Mouse (Mus musculus) left cerebral cortex, adult 18-20 months (tissue): ENCODE data around the gene F11r. TPM values are rescaled to one million over a fixed set of nuclear protein-coding genes. Genes with fewer than 3 reads are reported as not detected.
"Not testable (repeated sequence)": the region's sequence is repeated elsewhere in the genome, so short reads cannot be mapped to it uniquely, and the experiment has no call there.

Experiments used
- DNase-seq, 2 experiments: peaks; one replicate each; pipeline ENCODE4 v3.0.0; 2021 to 2022; ENCODE audit warnings: low spot score in 2 of 2, mixed read lengths in 1 of 2
- total RNA-seq, 2 experiments: library from RNA; stranded (reverse); gene quantifications; 2 replicates each; pipeline ENCODE4 v1.2.3; 2021

Gene F11r
- total RNA-seq, 2 experiments from 2014 or later: 4.5 to 5.4 TPM

DNA sequence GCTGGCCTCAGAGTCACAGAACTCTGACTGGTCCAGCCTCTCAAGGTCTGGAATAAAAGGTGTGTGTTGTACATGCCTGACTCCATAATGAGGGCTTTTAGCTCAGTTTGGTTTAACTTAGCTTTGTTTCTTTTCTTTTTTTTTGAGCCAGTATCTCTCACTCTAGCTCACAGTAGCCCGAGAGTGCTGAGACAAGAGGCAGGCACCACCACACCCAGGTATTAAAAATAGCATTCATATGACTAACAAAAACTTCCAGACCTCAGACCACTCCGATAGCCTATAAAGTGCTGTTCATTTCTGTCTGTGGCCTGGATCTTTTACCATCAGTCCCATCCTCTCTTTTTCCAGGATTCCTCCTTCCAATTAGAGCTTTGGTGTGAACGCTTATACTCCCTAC, 32.3 kb downstream of the F11r start:
- no peak for DNase-seq

DNA sequence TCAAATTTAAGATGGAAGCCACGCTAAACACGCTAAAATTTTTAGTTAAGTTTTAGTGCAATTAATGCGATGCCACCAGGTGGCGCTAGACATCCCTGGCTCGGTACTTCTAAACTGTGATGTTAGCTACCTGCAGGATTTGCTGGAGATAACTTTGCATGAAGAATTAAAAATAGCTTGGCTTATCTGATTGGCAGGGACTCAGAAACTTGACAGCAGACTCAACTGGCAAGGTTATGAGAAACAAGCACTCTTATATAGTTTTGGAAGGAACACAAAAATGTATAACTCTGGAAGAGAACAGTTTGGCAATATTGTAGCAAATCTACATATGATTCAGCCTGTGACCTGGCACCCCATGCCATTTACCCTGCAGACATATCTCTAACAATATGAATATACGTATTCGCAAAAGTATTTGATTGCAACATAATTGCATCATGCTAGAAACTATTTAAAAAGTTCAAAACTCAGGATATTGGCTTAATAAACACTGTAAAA, 33.1 kb downstream of the F11r start:
- DNase-seq: peak; percentile 40 to 70

DNA sequence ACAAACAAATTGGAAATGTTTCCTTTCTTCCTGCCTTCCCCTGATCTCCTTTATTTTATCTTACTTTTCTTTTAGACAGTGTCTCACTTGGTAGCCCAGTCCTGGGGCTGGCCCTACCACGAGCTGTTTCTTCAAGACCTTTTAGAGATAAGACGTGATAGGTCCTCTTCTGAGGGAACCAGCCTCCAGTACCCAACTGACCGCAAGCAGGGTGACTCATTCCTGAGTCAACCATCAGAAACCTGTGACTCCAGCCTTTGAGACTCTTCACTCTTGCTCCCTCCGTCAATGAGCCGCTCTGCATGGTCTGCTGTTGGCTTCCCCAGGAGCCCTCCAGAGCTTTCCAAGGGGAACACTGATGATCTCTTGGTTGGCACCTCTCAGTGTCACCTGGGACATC, 33.6 kb downstream of the F11r start:
- DNase-seq: no peak

DNA sequence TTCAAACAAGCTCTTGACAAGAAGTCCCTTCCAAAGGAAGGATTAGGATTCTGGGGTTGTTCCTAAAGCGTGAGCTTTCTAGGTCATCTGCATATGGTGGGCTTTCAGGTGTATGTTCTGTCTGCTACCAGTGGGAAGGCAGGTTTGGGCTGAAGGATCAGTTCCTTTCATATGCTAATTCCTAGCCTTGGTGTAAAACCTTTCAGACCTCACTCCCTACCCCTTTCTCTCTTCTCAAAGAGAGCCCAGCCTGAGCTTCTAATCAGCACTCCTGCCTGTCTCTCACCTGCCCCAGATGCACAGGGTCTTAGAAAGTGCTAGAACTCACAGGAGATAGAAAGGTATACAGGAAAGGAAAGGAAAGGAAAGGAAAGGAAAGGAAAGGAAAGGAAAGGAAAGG, 34.1 kb downstream of the F11r start:
- no peak for DNase-seq

DNA sequence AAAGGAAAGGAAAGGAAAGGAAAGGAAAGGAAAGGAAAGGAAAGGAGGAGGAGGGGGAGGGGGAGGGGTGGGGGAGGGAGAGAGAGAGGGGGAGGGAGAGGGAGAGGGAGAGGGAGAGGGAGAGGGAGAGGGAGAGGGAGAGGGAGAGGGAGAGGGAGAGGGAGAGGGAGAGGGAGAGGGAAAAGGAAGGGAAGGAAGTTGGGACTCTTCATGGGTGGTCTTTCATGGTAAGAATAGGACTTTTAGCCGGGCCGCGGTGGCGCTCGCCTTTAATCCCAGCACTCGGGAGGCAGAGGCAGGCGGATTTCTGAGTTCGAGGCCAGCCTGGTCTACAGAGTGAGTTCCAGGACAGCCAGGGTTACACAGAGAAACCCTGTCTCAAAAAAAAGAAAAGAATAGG, 34.6 kb downstream of the F11r start:
- DNase-seq: not testable (repeated sequence)

DNA sequence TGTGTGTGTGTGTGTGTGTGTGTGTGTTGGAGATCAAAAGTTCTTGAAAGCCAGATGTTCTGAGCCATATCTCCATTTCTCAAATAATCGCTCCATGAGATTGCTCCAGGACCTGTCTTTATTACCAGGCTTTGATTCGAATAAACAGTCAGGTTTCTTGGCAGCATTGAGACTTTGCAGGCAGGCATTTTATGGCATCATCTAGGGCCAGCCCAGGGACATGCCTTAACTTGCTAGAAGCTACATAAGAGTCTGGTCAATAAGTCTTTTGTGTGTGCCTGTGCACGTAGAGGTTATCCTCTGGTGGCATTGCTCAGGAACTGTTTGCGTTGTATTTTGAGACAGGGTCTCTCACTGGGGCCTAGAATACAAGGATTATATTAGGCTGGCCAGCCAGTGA, 36.2 kb downstream of the F11r start:
- DNase-seq: no peak

DNA sequence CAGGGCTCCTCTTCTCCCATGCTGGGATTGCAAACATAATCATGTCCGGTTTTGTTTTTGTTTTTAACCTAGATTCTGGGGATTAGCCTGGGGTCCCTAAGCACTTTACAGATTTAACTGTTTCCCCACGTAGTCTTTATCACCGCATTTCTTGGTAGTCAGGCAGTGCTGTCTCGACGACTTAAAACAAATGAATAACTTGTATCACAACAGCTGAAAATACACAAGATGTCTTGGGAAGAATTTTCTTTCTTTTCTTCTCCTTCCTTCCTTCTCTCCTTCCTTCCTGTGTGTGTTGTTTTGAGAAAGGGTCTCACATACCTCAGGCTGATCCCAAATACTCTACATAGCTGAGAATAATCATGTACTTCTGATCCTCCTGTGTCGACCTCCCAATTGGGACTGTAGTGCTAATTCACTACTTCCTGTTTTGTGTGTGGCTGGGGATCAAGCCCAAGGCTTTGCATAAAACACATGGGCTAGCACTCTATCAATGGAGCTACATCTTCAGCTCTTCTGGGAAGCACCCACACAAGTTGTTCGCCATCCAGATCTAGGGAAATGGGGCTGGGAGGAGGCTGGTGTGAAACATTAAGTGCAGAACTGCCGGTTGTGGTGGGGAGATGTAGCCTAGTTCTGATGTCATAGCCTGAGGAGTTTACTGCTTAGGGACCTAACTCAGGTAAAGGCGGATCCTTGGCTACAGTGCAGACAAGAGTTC, 36.7 kb downstream of the F11r start:
- no peak for DNase-seq

DNA sequence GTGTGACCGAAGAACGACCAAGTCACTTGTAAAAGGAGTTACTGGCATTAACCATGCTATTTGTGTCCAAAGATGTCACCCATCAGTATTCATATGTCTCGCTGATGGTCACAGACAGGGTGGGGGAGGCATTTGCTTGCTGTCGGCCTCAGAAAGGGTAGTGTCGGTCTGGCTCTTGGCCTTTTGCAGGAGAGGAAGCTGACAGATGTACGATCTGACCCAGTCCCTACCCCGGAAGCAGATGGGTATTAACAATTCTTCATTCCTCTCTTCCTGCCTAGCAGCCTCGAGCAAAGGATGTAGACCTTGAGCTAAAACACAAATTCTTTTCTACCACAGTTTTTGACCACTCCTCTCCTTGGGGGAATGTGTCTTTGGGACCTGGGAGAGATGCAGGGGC, 39.8 kb downstream of the F11r start:
- no peak for DNase-seq

DNA sequence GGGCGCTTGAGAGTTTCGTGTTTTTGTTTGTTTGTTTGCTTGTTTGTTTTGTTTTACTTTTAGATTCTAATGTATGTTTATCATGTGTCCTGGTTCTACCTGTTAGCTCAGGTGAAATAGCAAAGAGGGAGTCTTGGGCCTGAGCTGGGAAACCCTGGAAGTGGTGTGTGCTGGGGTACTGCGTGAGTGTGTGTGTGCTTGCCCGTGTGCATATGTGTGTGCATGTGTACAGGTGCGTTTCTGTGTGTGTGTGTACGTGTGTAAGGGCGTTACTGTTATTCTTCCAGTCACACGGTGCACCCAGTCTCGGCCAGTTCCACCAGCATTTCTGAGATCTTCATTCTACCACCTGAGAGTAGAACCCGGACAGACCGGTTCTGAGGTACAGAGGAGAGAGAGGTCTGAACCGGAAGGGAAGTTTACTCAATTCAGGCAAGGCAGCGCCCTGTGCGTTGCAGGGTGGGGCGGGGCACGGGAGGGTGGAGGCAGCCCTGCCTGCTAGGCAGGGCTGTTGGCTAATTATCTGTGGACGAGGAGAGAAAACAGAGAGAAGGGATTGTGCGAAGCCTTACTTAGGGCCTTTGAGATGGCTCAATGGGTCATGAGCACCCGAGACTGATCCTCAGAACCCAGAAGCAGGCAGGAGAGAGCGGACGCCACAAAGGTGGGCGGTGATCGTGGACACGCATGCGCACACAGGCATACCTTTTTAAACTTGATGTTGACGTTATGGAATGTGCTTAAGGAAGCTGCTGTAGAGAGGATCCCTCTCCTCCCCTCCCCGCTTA, 40.6 kb downstream of the F11r start:
- no peak for DNase-seq

DNA sequence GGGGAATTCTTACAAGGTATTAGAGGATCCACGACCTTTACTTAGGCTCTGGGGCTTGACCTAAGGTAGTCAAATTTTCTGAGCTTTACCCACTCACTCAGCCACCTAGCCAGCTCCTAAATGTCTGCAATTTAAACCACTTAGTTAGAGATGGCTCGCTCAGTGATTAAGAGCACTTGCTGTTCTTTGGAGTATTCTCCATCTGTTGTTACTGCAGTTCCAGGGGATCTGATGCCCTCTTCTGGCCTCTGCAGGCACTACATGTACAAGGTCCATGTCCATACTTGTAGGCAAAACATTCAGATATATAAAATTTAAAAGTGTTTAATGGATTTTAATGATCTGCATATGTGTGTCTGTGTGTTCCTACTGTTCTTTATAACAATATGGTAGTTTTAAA, 41.6 kb downstream of the F11r start:
- peak; percentile 71 to 75 for DNase-seq

DNA sequence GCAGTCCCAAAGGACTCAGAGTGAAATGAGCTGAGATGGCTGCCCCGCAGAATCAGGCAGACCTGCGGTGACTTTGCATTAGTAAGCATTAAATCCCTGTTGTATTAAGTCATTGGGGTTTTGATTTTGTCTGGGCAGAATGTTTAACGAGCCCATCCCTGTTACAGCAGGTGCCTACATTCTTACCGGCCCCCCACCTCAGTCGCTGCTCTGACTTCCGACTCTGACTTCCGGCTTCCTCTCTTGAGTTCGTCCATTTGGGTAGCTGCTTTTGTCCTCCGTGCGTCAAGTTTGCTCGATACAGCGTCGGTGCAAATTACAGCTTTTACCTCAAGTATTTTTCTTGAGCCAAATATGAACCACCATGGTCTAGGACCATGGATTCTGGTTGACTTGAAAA, 56.9 kb downstream of the F11r start:
- no peak for DNase-seq

DNA sequence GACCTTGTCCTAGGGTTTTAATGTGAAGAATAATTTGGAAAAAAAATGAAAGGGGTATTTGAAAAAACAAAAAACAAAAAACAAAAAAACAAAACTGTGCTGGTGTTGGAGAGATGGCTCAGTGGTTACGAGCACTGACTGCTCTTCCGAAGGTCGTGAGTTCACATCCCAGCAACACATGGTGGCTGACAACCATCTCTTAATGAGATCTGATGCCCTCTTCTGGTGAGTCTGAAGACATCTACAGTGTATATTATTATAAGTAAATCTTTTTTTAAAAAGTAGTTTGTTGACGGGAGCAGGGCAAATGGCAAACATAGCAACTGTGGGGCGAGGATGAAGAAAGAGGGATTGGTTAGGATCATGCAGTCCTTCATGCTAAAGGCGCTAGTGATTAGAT, 58.0 kb downstream of the F11r start:
- no peak for DNase-seq

DNA sequence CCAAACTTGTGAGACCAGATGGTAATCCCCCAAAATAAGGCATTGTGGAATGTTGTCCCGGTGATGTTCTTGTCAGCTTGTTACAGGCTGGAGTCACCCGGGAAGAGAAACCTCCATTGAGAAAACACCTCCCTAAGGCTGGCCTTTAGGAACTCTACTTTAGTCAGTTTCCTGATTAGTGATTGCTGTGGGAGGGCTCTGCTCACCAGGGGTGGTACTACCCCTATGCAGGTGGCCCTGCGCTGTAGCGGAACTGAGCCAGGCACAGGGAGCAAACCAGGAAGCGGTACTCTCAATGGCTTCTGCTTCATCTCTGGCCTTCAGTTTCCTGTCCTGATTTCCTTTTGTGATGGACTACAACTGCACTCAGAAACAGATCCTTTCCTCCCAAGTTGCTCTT, 62.5 kb downstream of the F11r start:
- no peak for DNase-seq

DNA sequence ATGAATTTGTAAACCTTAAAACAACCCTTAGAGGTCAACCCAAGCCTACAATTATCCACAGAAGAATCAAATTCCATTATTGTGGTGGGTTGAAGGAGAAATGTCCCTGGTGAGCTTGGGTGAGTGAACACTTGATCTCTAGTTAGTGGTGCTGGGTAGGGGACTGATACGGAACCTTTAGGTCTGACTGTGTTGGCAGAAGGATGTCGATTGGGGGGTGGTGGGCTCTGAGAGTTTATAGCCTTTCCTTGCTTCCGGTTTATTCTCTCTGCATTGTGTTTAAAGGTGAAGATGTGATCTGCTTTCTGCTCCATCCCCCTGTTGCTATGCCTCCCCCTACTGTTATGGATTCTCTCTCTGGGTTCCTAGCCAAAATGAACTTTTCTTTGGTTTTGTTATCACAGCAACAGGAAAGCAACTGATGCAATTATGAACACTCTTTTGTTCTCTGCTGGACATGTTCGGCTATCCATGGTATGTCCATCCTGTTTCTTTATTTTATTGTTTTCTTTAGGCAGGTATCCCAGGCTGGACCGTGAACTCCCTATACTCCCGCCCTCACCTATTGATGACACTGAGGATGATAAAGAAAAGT, 63.8 kb downstream of the F11r start:
- no peak for DNase-seq

DNA sequence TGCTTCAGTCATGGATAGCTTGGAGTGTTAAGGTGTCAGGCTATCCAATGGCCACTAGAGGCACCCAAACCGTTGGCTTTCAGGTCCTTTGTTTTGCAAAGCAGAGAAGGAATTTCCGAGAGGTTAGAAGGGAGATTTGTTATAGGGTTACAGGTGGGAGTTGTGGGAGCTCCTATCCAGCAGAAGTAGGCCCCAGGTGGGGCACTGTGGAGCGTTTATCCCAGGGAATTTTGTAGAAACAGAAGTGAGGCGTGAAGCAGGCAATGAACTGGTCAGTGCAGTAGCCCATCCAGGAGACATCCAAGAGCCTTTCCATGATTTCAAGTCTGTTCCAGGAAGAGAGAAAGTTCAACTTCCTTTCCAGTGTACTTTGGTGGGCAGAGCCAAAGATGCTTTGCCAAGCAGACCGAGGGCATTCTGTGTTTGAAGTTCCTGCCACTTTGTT, 64.3 kb downstream of the F11r start:
- no peak for DNase-seq

DNA sequence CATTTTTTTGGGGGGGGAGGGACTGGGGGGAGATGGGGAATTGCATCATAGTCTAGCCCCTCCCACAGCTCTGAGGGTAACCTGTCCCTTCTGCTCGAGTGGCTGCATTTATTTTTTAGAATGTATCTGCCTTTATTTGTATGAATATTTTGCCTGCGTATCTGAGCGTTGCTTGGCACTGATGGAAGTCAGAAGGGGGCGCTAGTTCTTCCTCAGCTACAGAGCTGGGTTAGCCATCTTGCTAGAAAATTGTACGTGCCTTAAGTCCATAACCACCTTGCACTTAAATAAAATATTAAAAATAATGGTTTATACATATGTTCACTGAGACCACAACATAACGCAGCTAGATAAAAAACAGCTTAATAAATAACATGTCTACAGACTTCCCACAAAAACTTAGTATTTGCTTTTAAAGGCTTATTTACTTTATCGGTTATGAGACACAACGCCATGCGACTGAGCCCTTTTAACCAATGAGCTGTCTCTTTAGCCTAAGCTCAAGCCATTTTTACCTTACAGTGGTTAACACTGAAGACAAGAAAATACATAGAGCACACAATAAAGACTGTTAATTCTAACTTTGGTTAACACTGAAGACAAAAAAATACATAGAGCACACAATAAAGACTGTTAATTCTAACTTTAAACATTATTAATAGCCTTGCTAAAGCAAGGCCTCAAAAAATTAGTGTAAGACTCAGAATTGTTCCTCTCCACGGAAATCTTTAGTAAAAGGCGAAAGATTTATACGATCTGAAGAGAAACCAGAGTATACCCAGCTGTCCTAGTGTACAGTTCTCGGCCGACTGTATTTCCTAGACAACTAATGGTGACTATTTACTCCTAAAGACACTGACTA, 65.3 kb downstream of the F11r start:
- no peak for DNase-seq

DNA sequence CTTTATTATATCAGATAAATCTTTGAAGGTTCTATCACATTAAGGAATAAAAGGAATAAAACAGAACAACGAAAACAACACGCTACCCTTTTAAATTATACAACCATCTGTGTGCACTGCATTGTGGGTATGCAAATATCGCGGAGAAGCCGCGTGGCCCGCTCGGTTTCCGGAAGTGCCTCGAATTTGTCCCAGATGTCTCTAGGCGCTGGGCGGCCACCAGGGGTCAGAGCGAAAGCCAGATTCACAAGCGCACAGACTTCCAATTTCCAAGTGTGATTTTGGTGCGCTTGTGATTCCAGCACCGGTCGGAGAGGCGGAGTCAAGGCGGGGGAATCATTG, 65.9 kb downstream of the F11r start, which contains the start of gene Alyref2:
Gene Alyref2, plus strand, starts transcription at position 229 of the 342 bp plus-strand sequence.
- peak; percentile 86 to 89 for DNase-seq

DNA sequence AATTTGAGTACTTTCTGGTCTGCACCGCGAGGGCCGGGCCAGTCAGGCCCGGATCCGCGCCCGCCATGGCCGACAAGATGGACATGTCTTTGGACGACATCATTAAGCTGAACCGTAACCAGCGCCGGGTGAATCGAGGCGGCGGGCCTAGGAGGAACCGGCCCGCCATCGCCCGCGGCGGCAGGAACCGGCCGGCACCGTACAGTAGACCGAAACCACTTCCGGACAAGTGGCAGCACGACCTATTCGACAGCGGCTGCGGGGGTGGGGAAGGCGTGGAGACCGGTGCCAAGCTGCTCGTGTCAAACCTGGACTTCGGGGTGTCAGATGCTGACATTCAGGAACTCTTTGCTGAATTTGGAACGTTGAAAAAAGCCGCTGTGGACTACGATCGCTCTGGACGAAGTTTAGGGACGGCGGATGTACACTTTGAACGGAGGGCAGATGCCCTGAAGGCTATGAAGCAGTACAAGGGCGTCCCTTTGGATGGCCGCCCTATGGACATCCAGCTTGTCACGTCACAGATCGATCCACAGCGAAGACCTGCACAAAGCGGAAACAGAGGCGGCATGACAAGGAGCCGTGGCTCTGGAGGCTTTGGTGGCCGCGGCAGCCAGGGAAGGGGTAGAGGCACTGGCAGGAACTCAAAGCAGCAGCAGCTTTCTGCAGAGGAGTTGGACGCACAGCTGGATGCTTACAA, 66.4 kb downstream of the F11r start:
- peak; percentile 43 to 64 for DNase-seq

DNA sequence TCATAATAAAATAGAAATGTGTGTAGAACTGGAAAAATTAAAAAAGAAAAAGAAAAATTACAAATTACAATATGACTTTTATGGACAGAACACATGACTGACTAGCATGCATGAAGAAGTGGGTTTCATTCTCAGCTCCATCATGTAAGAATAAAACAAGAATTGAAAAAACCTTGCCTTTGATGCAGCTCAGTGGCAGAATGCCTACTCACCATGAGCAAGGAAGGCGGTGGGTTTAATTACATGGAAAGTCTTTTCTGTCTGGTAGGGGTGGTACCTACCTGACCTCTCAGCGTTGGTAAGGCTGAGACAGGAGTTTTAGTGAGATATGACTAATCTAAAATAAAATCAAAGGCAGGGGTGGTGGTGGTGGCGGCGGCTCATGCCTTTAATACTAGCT, 67.3 kb downstream of the F11r start:
- no peak for DNase-seq

DNA sequence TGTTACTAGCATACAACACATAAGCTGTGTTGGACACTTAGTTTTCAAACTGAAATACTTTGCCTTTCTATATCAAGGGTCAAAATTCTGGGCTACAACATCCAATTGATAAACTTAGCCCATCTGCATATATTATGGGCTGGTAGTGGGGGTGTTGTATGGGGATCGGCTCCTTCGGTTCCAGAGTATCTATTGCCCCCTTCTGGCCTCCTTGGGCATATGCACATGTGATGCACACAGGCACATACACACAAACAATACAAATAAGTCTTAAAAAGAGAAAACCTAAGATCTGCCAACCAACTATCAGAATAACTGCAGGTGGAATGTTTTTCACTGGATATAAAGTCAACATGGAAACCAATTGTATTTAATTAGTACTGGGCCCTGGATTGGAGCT, 75.9 kb downstream of the F11r start:
- no peak for DNase-seq

DNA sequence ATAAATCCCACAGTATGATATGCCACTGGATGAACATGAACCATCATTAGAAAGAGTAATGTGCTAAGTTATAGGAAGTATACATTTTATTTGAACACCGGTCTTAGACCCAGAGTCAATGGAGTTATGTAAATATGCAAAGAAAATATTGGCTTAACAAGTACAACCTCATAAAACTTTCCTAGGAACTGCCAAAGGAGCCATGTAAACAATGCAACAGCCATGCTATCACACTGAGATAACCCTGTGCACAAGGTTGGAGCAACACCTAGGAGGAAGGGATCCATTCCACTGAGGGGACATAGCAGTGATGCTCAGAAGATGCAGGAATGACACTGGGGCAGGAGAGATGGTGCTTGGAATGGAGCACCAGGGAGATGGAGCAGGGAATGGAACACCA, 76.4 kb downstream of the F11r start:
- DNase-seq: no peak
